Mouse (Mus musculus): ENCODE measurements around the gene Scube3.

Scube3 gene

GRCm38 (mm10) chr17:28177540-28178046 lies 35.7 kb downstream of the Scube3 start:
- no peak for DNase-seq (ENCODE audit: low spot score in 2 of 2)

- no peak for DNase-seq (ENCODE audit: low spot score in 2 of 2)
These were observed 38.4 kb downstream of the Scube3 start for GRCm38 (mm10) chr17:28180331-28180730.

GRCm38 (mm10) chr17:28180783-28181544 lies 39.0 kb downstream of the Scube3 start:
- DNase-seq (ENCODE audit: low spot score in 2 of 2): no peak

GRCm38 (mm10) chr17:28184971-28185638 lies 43.2 kb downstream of the Scube3 start:
- no peak for DNase-seq (ENCODE audit: low spot score in 2 of 2)

GRCm38 (mm10) chr17:28188313-28188712 lies 46.4 kb downstream of the Scube3 start:
- DNase-seq (ENCODE audit: low spot score in 2 of 2): no peak

- no peak for DNase-seq (ENCODE audit: low spot score in 2 of 2)
These were observed 50.8 kb downstream of the Scube3 start for GRCm38 (mm10) chr17:28192754-28193153.

GRCm38 (mm10) chr17:28193559-28193958 lies 51.6 kb downstream of the Scube3 start:
- no peak for DNase-seq (ENCODE audit: low spot score in 2 of 2)

- no peak for DNase-seq (ENCODE audit: low spot score in 2 of 2)
These were observed 53.1 kb downstream of the Scube3 start for GRCm38 (mm10) chr17:28195033-28195432.

- DNase-seq (ENCODE audit: low spot score in 2 of 2): no peak
These were observed 55.7 kb downstream of the Scube3 start for GRCm38 (mm10) chr17:28197646-28198045.

GRCm38 (mm10) chr17:28201982-28202381 lies 60.0 kb downstream of the Scube3 start:
- no peak for DNase-seq (ENCODE audit: low spot score in 2 of 2)

- DNase-seq (ENCODE audit: low spot score in 2 of 2): no peak
These were observed 62.2 kb downstream of the Scube3 start for GRCm38 (mm10) chr17:28204052-28204720.

- DNase-seq (ENCODE audit: low spot score in 2 of 2): no peak
These were observed 63.5 kb downstream of the Scube3 start for GRCm38 (mm10) chr17:28205443-28205842.

- DNase-seq (ENCODE audit: low spot score in 2 of 2): no peak
These were observed 65.2 kb downstream of the Scube3 start for GRCm38 (mm10) chr17:28207092-28207491.

- DNase-seq (ENCODE audit: low spot score in 2 of 2): peak; percentile 80 to 83
These were observed 65.8 kb downstream of the Scube3 start, which contains the start of gene Def6 for GRCm38 (mm10) chr17:28207591-28208313. TSS of gene Def6 (plus strand) at chr17:28207778.

- DNase-seq (ENCODE audit: low spot score in 2 of 2): no peak
These were observed 66.3 kb downstream of the Scube3 start for GRCm38 (mm10) chr17:28208314-28208612.

- no peak for DNase-seq (ENCODE audit: low spot score in 2 of 2)
These were observed 67.6 kb downstream of the Scube3 start for GRCm38 (mm10) chr17:28209457-28210110.

GRCm38 (mm10) chr17:28211921-28212341 lies 70.0 kb downstream of the Scube3 start:
- no peak for DNase-seq (ENCODE audit: low spot score in 2 of 2)

- no peak for DNase-seq (ENCODE audit: low spot score in 2 of 2)
These were observed 70.5 kb downstream of the Scube3 start for GRCm38 (mm10) chr17:28212391-28212790.

- no peak for DNase-seq (ENCODE audit: low spot score in 2 of 2)
These were observed 71.3 kb downstream of the Scube3 start for GRCm38 (mm10) chr17:28213236-28213635.

GRCm38 (mm10) chr17:28216791-28217190 lies 74.8 kb downstream of the Scube3 start:
- no peak for DNase-seq (ENCODE audit: low spot score in 2 of 2)

Data from urinary bladder, postnatal 4 days (tissue).